ENCODE assay signal across 8 mouse cellular contexts in genomic region chr13:91807874-91808575, GRCm38 (mm10). TPM values are rescaled to one million over a fixed set of nuclear protein-coding genes. Genes with fewer than 3 reads are reported as not detected.
A peak's percentile ranks its signal among the peaks of the same experiment; 100 is the strongest.
DNase-seq lines count a peak whose midpoint lies in the region; ATAC-seq and TF ChIP-seq lines count a peak whose summit lies in the region.

No protein-coding gene starts in this region.

- peaks cover 17% of the 10 kb centered on the region for H3K36me3 ChIP-seq in lung, embryonic 14.5 days (ENCODE audit: insufficient read depth)
- H3K36me3 ChIP-seq in limb, embryonic 10.5 days, result peaks cover 20% of the 10 kb centered on the region
- H3K36me3 ChIP-seq in neural tube, embryonic 11.5 days (ENCODE audit: control insufficient read depth, insufficient read depth, low read length), result peaks cover 4% of the 10 kb centered on the region; the same call in 1 of the 2 replicates

- WGBS in lung, embryonic 14.5 days, result 14% methylated on average over 20 of the region's 20 CpGs
- 44% methylated on average over 20 of the region's 20 CpGs for WGBS in limb, embryonic 10.5 days
- WGBS in neural tube, embryonic 11.5 days, result 47% methylated on average over 20 of the region's 20 CpGs

- peak overlapping the region; percentile 90 for H3K4me3 ChIP-seq in lung, embryonic 14.5 days (ENCODE audit: low read depth, low read length)
- H3K4me3 ChIP-seq in embryonic fibroblast, embryonic 13.5 days (ENCODE audit: insufficient read depth, low read length), result peak overlapping the region; percentile 59
- peak overlapping the region; percentile 87 for H3K4me3 ChIP-seq in limb, embryonic 10.5 days
- peak overlapping the region; percentile 95 for H3K4me3 ChIP-seq in neural tube, embryonic 11.5 days (ENCODE audit: low read depth, low read length)

- TF ChIP-seq CTCF in lung, embryonic 14.5 days (IDR thresholded peaks at IDR 0.05; ENCODE audit: low read depth), result no peak
- TF ChIP-seq CTCF in embryonic fibroblast, embryonic 13.5 days (IDR thresholded peaks at IDR 0.05; ENCODE audit: borderline replicate concordance, insufficient read depth, low read length), result no peak

- H3K27ac ChIP-seq in lung, embryonic 14.5 days (ENCODE audit: low read depth), result peak overlapping the region; percentile 95
- no peak overlapping the region; the same call in 1 of the 2 replicates for H3K27ac ChIP-seq in embryonic fibroblast, embryonic 13.5 days (ENCODE audit: insufficient read depth, low read length)
- peak overlapping the region; percentile 95 for H3K27ac ChIP-seq in limb, embryonic 10.5 days
- peak overlapping the region; percentile 89 for H3K27ac ChIP-seq in neural tube, embryonic 11.5 days (ENCODE audit: low read depth, low read length)

- H3K4me2 ChIP-seq in lung, embryonic 14.5 days, result peak overlapping the region; percentile 75
- peak overlapping the region; percentile 62 for H3K4me2 ChIP-seq in neural tube, embryonic 11.5 days (ENCODE audit: low read depth)

- peak overlapping the region; percentile 95 for H3K9ac ChIP-seq in lung, embryonic 14.5 days
- peak overlapping the region; percentile 98 for H3K9ac ChIP-seq in neural tube, embryonic 11.5 days (ENCODE audit: low read length)

- no peaks in the 10 kb centered on the region for H3K9me3 ChIP-seq in lung, embryonic 14.5 days (ENCODE audit: low read depth, low read length)
- no peaks in the 10 kb centered on the region for H3K9me3 ChIP-seq in limb, embryonic 10.5 days (replicated peaks)
- no peaks in the 10 kb centered on the region for H3K9me3 ChIP-seq in neural tube, embryonic 11.5 days (ENCODE audit: control insufficient read depth, low read length)

- TF ChIP-seq POLR2A in embryonic fibroblast, embryonic 13.5 days (IDR thresholded peaks at IDR 0.05; ENCODE audit: low read depth, low read length), result no peak

- DNase-seq in lung, embryonic 14.5 days, result peak; percentile 50
- DNase-seq in lung, postnatal 25 days (ENCODE audit: low spot score), result no peak
- DNase-seq in T-cell, adult 2 months (ENCODE audit: low spot score), result peak; percentile 22
- peak; percentile 45 for DNase-seq in limb, embryonic 10.5 days (ENCODE audit: low spot score)
- DNase-seq in neural tube, embryonic 11.5 days (ENCODE audit: low spot score), result peak; percentile 17
- DNase-seq in urinary bladder, postnatal 25 days (ENCODE audit: low spot score), result no peak
- no peak for DNase-seq in right cerebral cortex, adult 18-20 months

- H3K27me3 ChIP-seq in lung, embryonic 14.5 days (ENCODE audit: insufficient read depth, low read length), result no peaks in the 10 kb centered on the region
- no peaks in the 10 kb centered on the region for H3K27me3 ChIP-seq in limb, embryonic 10.5 days (ENCODE audit: low read depth, poor library complexity, severe bottlenecking)
- no peaks in the 10 kb centered on the region for H3K27me3 ChIP-seq in neural tube, embryonic 11.5 days (ENCODE audit: control insufficient read depth, insufficient read depth, low read length)

- ATAC-seq in lung, embryonic 14.5 days (ENCODE audit: insufficient read depth), result peak; percentile 18; the same call in 1 of the 2 replicates
- no peak for ATAC-seq in neural tube, embryonic 11.5 days (ENCODE audit: insufficient read depth, low FRiP score, low TSS enrichment)

- H3K4me1 ChIP-seq in lung, embryonic 14.5 days (ENCODE audit: insufficient read depth), result no peaks in the 10 kb centered on the region; the same call in 1 of the 2 replicates
- H3K4me1 ChIP-seq in embryonic fibroblast, embryonic 13.5 days (ENCODE audit: control insufficient read depth, insufficient read depth, low read length), result no peaks in the 10 kb centered on the region; the same call in 1 of the 2 replicates
- peaks cover 10% of the 10 kb centered on the region; the same call in 1 of the 2 replicates for H3K4me1 ChIP-seq in limb, embryonic 10.5 days
- H3K4me1 ChIP-seq in neural tube, embryonic 11.5 days (ENCODE audit: control insufficient read depth, insufficient read depth, low read length), result peaks cover 4% of the 10 kb centered on the region; the same call in 1 of the 2 replicates

RNA-seq across cellular contexts. Expression of gene Zcchc9, which starts 0.5 kb away (rescaled TPM):
- polyA plus RNA-seq in lung, embryonic 14.5 days (2014; fragmentation: Nextera tagmentation; extraction: Ambion mirVana), result 31.2 and 34.0 TPM in 2 replicates
- polyA plus RNA-seq in embryonic fibroblast, embryonic 13.5 days (2011; ENCODE audit: insufficient read length, low read depth, missing spikeins), result 29.8 and 31.4 TPM in 2 replicates
- 30.9 and 32.3 TPM in 2 replicates for polyA plus RNA-seq in limb, embryonic 10.5 days (2016; fragmentation: Nextera tagmentation; extraction: Ambion mirVana)
- 27.3 TPM in 2 replicates for polyA plus RNA-seq in neural tube, embryonic 11.5 days (2014; fragmentation: Nextera tagmentation; extraction: Ambion mirVana)

Comparison
In these comparisons a context has a peak if more than half of its experiments do, and no peak if none do; other contexts are left out.
1. DNase-seq: peak in lung, embryonic 14.5 days (single experiment), T-cell, adult 2 months (single experiment), limb, embryonic 10.5 days (single experiment) and neural tube, embryonic 11.5 days (single experiment); none in lung, postnatal 25 days (single experiment), urinary bladder, postnatal 25 days (single experiment) and right cerebral cortex, adult 18-20 months (single experiment).
2. Peak in every context shown above with its lines, with median percentiles within 50 percentile points of each other: H3K4me3 ChIP-seq.